Mouse (Mus musculus): ENCODE measurements at regions not wholly inside any gene's neighbourhood (a gene's known extent, or its start where the extent isn't known, plus 50 kb on each side); places are given as distances from the start of the nearest gene placed in this dataset.

DNA sequence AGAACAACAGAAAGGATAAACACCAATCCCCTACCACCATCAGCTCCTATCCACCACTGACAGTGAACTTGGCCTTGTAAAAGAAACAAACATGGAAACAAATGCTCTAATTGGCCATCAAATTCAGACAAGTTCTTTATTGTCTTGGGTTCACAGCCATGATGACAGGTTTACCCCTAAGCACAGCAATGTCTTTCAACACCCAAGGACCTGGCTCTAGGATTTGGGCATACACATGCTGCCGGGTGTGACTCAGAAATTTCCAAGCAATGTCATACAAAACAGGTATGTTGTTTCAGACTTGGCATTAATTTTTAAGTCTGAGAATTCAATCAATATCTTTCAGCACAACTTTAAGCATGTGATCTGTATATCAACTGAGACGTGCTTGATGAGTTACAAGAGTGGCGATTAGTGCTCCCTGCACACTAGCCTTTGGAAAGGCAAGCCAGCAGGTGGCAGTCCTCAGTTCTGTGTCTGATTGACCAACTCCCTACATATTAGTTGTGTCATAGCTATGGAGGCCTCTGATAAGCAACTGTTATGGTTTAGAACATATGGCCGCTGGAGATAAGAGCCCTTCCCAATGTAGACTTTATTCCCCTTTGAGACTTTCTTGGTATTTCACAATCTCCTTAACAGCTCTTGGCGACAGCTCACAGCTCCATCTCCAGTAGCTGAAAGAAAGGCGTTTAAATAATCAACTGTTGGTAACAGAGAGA is 149.2 kb upstream of the Bmp4 start (continued):
- no peak for TF ChIP-seq MAZ (IDR thresholded peaks at IDR 0.05; ENCODE audit: low read depth, low read length)
- no peak for TF ChIP-seq MAX (IDR thresholded peaks at IDR 0.05; ENCODE audit: low read length)
- no peak for TF ChIP-seq ZC3H11A (IDR thresholded peaks at IDR 0.05; ENCODE audit: low read depth, low read length)

GRCm38 (mm10) chr14:46536002-46536762 is 145.7 kb upstream of the Bmp4 start:
- no peaks in the 10 kb centered on the region for H3K9me3 ChIP-seq (replicated peaks; ENCODE audit: insufficient read depth, low read length)
- H3K4me1 ChIP-seq (ENCODE audit: control insufficient read depth in 1 of 2, insufficient read depth in 2 of 2, low read length in 2 of 2): peaks cover 3% of the 10 kb centered on the region in 2 experiments; a peak in 1 of 4 replicates
- H3K27ac ChIP-seq (ENCODE audit: control insufficient read depth, low read depth, low read length): no peak overlapping the region
- DNase-seq (ENCODE audit: low read depth, low spot score): no peak
- no peak overlapping the region for H3K4me3 ChIP-seq (ENCODE audit: control insufficient read depth in 1 of 2, insufficient read depth in 1 of 2, low read depth in 2 of 2, low read length in 2 of 2)
- TF ChIP-seq ETS1 (IDR thresholded peaks at IDR 0.05; ENCODE audit: low read depth, low read length) (no peak), GATA1 (IDR thresholded peaks at IDR 0.05; ENCODE audit: low read depth, low read length) (0 out of 2 replicates have a peak, but pooled peaks have one; percentile 24), TCF12 (IDR thresholded peaks at IDR 0.05; ENCODE audit: low read depth, low read length) (peak; percentile 26; the same call in 1 of the 2 replicates), EP300 (IDR thresholded peaks at IDR 0.05; ENCODE audit: low read depth in 1 of 2, low read length in 2 of 2) (peak; percentile 7 to 48; a peak in 1 of 4 replicates)
- H3K27me3 ChIP-seq (ENCODE audit: control insufficient read depth in 1 of 2, insufficient read depth in 2 of 2, low read length in 2 of 2): no peaks in the 10 kb centered on the region
- no peak overlapping the region for H3K9ac ChIP-seq (ENCODE audit: control insufficient read depth, low read depth, low read length, poor library complexity, severe bottlenecking)
- H3K79me2 ChIP-seq (ENCODE audit: control insufficient read depth, insufficient read depth, low read length, poor library complexity): no peaks in the 10 kb centered on the region
- peaks cover 0 to 4% of the 10 kb centered on the region in 2 experiments; a peak in 2 of 4 replicates for H3K36me3 ChIP-seq (ENCODE audit: control insufficient read depth in 1 of 2, insufficient read depth in 2 of 2, low read length in 2 of 2)

GRCm38 (mm10) chr14:46532697-46533096 is 142.2 kb upstream of the Bmp4 start:
- Histone ChIP-seq H3K36me3 (ENCODE audit: control insufficient read depth in 1 of 2, insufficient read depth in 2 of 2, low read length in 2 of 2) (no peaks in the 10 kb centered on the region; a peak in 1 of 4 replicates), H3K4me1 (ENCODE audit: control insufficient read depth in 1 of 2, insufficient read depth in 2 of 2, low read length in 2 of 2) (no peaks in the 10 kb centered on the region; a peak in 1 of 4 replicates), H3K9me3 (replicated peaks; ENCODE audit: insufficient read depth, low read length) (no peaks in the 10 kb centered on the region), H3K27ac (ENCODE audit: control insufficient read depth, low read depth, low read length) (no peak overlapping the region), H3K9ac (ENCODE audit: control insufficient read depth, low read depth, low read length, poor library complexity, severe bottlenecking) (no peak overlapping the region), H3K79me2 (ENCODE audit: control insufficient read depth, insufficient read depth, low read length, poor library complexity) (no peaks in the 10 kb centered on the region), H3K27me3 (ENCODE audit: control insufficient read depth in 1 of 2, insufficient read depth in 2 of 2, low read length in 2 of 2) (no peaks in the 10 kb centered on the region), H3K4me3 (ENCODE audit: control insufficient read depth in 1 of 2, insufficient read depth in 1 of 2, low read depth in 2 of 2, low read length in 2 of 2) (no peak overlapping the region)
- TF ChIP-seq RCOR1 (IDR thresholded peaks at IDR 0.05; ENCODE audit: low read depth, low read length) (no peak), BHLHE40 (IDR thresholded peaks at IDR 0.05; ENCODE audit: borderline replicate concordance, low read depth, low read length) (no peak), ELF1 (IDR thresholded peaks at IDR 0.05; ENCODE audit: low read depth, low read length) (no peak), JUND (IDR thresholded peaks at IDR 0.05; ENCODE audit: low read depth, low read length) (no peak), POLR2AphosphoS2 (IDR thresholded peaks at IDR 0.05; ENCODE audit: low read length) (no peak), ZC3H11A (IDR thresholded peaks at IDR 0.05; ENCODE audit: low read depth, low read length) (no peak), MXI1 (IDR thresholded peaks at IDR 0.05; ENCODE audit: low read depth, low read length) (no peak), RAD21 (IDR thresholded peaks at IDR 0.05; ENCODE audit: low read depth, low read length) (no peak), EP300 (IDR thresholded peaks at IDR 0.05; ENCODE audit: low read depth in 1 of 2, low read length in 2 of 2) (no peak), GABPA (IDR thresholded peaks at IDR 0.05; ENCODE audit: low read depth, low read length) (no peak), CTCF (IDR thresholded peaks at IDR 0.05 in 2 of 3, conservative IDR thresholded peaks at IDR 0.05 in 1 of 3; ENCODE audit: control insufficient read depth in 1 of 3, insufficient read depth in 1 of 3, low read depth in 2 of 3, low read length in 3 of 3, poor library complexity in 1 of 3, severe bottlenecking in 1 of 3) (no peak), TBP (IDR thresholded peaks at IDR 0.05; ENCODE audit: low read depth, low read length) (no peak), NRF1 (IDR thresholded peaks at IDR 0.05; ENCODE audit: insufficient read depth, low read depth, low read length, poor library complexity, severe bottlenecking) (no peak)
- no peak for DNase-seq (ENCODE audit: low read depth, low spot score)
